Mouse (Mus musculus) ovary, postnatal 14 days (tissue): ENCODE data around the gene Rab11a.
"Not testable (repeated sequence)": the region's sequence is repeated elsewhere in the genome, so short reads cannot be mapped to it uniquely, and the experiment has no call there.

Experiments used
- DNase-seq: peaks from one replicate; pipeline ENCODE4 v3.0.0; 2022; ENCODE audit warnings: low spot score

The Rab11a gene

GRCm38 (mm10) chr9:64693094-64693493 lies 44.5 kb downstream of the Rab11a start:
- no peak for DNase-seq

- peak; percentile 46 for DNase-seq
These were observed 46.4 kb downstream of the Rab11a start for GRCm38 (mm10) chr9:64691176-64691575.

DNA sequence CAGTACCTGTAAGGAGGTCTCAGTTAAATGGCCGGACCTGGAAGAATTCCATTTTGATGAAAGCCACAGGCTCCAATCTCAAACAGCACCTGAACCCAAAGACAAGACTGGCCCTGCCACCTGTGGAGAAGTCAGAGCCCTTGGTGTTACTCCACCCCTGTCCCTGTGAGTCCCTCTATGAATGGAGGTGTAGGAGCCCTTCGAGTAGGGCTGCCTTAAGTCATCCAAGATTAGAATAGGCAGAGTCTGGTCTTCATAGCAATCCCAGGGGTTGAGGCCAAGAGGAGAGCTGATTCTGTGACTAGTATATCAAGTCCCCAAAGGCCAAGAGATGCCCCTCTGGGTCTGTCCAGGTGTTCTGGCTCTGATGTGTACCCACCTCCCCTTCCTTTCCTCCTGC lies 46.8 kb downstream of the Rab11a start:
- no peak for DNase-seq

DNA sequence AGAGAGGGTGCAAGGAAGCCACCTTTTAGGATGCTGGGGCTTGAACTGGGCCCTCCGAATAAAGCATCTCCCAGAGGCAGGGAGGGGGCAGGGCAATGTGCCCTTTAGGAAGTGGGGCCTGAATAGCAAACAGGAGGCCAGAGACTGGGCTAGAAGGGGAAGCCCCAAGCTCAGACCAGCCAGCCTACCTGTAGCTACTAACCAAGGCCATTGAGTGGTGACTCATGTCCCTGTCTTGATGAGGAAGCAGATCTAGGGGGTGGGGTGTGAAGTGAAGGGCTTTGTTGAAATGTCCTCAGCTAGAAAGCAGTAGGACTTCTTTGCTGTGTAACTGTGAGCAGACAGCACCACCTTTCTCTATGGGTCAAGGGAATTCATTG lies 49.6 kb downstream of the Rab11a start:
- no peak for DNase-seq

DNA sequence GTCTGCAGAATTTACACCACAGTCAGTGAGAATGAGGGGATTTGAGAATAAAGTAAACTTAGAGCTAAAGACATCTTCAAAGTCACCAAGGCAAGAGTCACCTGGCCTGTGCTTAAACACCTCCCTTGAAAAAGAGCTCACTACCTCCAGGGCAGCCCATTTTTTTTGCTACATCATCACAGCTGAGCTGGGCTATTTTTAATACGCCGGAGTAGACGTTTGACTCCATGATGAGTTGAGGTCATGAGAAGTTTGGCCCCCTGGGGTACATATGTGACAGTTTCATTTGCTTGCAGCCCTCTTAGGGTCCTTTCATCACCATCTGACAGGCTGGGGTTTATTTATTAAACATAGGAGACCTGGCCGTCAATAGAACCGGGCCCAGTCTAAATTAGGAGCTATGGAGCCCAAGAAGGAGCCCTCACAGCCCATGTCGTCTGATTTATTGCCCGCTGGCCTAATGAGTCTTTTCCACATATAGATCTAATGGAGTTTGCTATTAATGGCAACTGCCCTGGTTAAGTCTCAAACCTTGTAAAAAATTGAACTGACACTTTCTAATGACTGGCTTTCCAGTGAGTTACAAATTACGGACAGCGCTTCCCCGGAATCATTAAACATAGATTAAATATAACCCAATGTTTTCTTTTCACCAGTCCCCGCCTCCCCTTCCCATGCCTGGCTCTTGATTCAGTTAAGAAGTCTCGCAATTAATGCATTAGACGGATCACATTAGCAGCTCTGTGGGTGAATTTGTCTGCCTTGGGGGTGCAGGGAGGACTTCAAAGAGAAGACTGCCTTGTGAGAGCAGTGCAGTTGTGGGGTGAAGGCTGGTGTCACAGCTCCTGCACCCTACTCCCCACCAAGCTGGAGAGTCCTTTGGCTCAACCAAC lies 50.2 kb downstream of the Rab11a start:
- no peak for DNase-seq

DNA sequence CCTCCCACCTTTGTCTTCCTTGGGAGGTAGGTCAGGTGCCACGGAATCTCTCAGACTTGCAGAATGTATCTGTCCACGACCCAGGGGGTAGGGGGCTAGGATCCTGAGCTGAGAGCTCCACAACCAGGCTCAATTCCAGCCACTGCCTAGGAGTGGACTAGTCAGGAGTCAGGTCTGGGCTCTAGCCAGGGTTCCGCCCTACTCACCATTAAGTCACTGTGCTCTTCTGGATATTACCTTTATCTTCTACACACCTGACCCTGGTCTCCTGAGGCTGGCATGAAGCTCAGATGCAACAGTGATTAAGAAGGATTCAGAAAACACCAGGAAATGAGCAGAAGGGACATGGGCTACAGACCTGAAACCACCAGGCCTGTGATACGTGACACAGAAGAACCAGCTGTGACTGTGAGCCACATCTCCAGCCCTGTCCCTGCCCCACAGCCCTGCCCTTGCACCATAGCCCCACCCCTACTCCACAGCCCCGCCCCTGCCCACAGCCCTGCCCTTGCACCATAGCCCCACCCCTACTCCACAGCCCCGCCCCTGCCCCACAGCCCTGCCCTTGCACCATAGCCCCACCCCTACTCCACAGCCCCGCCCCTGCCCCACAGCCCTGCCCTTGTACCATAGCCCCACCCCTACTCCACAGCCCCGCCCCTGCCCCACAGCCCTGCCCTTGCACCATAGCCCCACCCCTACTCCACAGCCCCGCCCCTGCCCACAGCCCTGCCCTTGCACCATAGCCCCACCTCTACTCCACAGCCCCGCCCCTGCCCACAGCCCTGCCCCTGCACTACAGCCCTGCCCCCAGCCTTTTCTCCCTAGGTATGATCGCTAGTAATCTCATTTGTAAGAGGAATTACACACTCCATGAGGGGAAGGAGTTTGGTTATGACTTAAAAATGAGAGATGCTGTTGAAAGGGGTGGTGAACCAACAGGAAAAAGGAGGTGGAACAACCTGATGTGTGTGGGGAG lies 65.9 kb downstream of the Rab11a start:
- not testable (repeated sequence) for DNase-seq

GRCm38 (mm10) chr9:64668001-64668400 lies 69.6 kb downstream of the Rab11a start:
- DNase-seq, result no peak

GRCm38 (mm10) chr9:64667513-64667912 lies 70.0 kb downstream of the Rab11a start:
- DNase-seq, result peak; percentile 30

GRCm38 (mm10) chr9:64666549-64666948 lies 71.0 kb downstream of the Rab11a start:
- DNase-seq, result peak; percentile 15
